Mouse (Mus musculus) bone marrow, adult 2 months (tissue): Measurements from ENCODE around the gene Tbata.

Experiments used
- CTCF ChIP-seq: fragments of 200-500 bp; IDR thresholded peaks from 2 replicates; pipeline ENCODE4 v1.5.1; 2011; ENCODE audit warnings: low read length, control low read depth; ENCODE audit not compliant: control insufficient read depth, insufficient read depth
- POLR2A ChIP-seq: fragments of 200-500 bp; IDR thresholded peaks from 2 replicates; pipeline ENCODE4 v1.6.1; 2011; ENCODE audit warnings: low read depth, mild to moderate bottlenecking, control low read depth, low read length, borderline replicate concordance; ENCODE audit not compliant: control insufficient read depth

DNA sequence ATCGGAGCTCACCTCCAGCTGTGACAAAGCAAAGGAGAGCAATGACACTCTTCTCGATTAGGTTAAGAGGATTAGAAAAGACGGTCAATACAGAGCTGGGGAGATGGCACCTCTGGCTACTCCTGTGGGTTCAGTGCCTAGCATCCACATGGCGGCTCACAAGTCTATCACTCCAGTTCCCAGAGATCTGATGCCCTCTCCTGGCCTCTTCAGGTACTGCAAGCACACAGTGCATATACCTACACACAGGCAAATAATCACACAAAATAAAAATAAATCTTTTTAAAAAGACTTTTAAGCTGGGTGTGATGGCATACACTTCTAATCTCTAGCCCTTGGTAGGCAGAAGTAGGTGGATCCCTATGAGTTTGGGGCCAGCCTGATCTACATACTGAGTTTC lies 47.6 kb downstream of the Tbata start:
- TF ChIP-seq CTCF (no peak), POLR2A (no peak)
